Mouse (Mus musculus) frontal cortex, adult 2 months (tissue): ENCODE measurements around the gene Med12. TPM values are rescaled to one million over a fixed set of nuclear protein-coding genes. Genes with fewer than 3 reads are reported as not detected.

Experiments
- polyA plus RNA-seq: library from polyadenylated mRNA; depleted of rRNA; stranded (reverse); fragments of >200 nt; gene quantifications from 2 replicates; pipeline ENCODE4 v1.2.3, GENCODE M21; 2012; rRNA removed

The Med12 gene
- polyA plus RNA-seq, 1 experiment: 48.1 TPM

Other genes starting within 250 kb of the Med12 start
- gene Tex11, start 214.4 kb upstream of the Med12 start, polyA plus RNA-seq: 0.06 and 0.10 TPM in 2 replicates
- 6.4 and 8.1 TPM in 2 replicates for gene Slc7a3, start 188.0 kb upstream of the Med12 start, polyA plus RNA-seq
- gene Snx12, start 51.5 kb upstream of the Med12 start, polyA plus RNA-seq: 33.4 and 33.6 TPM in 2 replicates
- gene Foxo4, start 19.5 kb upstream of the Med12 start, polyA plus RNA-seq: 11.5 and 12.2 TPM in 2 replicates
- not detected in 2 replicates for gene Gm614, start 10.0 kb upstream of the Med12 start, polyA plus RNA-seq
- gene Il2rg, start 5.8 kb upstream of the Med12 start, polyA plus RNA-seq: 3.8 and 4.3 TPM in 2 replicates
- not detected in 2 replicates for gene Gm20489, start 5.0 kb upstream of the Med12 start, polyA plus RNA-seq
- gene Nlgn3, start 25.1 kb downstream of the Med12 start, polyA plus RNA-seq: 51.7 and 58.2 TPM in 2 replicates
- 15.3 and 17.3 TPM in 2 replicates for gene Gjb1, start 102.3 kb downstream of the Med12 start, polyA plus RNA-seq
- 182 and 236 TPM in 2 replicates for gene Zmym3, start 146.8 kb downstream of the Med12 start, polyA plus RNA-seq
- 157 and 159 TPM in 2 replicates for gene Nono, start 155.3 kb downstream of the Med12 start, polyA plus RNA-seq
- 1.7 and 2.0 TPM in 2 replicates for gene Itgb1bp2, start 175.1 kb downstream of the Med12 start, polyA plus RNA-seq